ENCODE assay signal across 9 mouse cellular contexts in the genomic region with DNA sequence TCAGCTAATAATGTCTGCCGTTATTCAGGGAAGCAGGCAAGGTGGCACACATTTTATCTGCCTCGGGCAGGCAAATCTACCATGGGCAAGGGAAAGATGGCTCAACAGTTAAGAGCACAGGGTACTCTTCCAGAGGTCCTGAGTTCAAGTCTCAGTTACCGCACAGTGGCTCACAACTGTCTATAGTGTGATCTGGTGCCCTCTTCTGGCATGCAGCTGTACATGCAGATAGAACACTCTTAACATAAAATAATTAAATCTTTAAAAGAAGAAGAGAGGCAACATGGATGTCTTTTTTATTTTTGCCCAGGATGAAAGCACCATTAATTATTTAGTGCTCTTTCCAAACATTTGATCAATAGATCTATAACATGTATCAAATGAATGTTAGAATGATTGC. TPM values are rescaled to one million over a fixed set of nuclear protein-coding genes. Genes with fewer than 3 reads are reported as not detected.
DNase-seq lines count a peak whose midpoint lies in the region; ATAC-seq and TF ChIP-seq lines count a peak whose summit lies in the region.
"Had no signal": no experiment of that assay in that cellular context is flagged by ENCODE, and none has a peak within 500 bp of the region (broad histone marks: within the 10 kb centered on the region; RNA-seq: fewer than 3 reads in every experiment).

No protein-coding gene starts in this region.

- no peaks in the 10 kb centered on the region for H3K4me1 ChIP-seq in midbrain, postnatal 0 days (ENCODE audit: insufficient read depth, low read length)
- H3K4me1 ChIP-seq in midbrain, embryonic 15.5 days: no peaks in the 10 kb centered on the region

- peak; percentile 67 for TF ChIP-seq CTCF in gastrocnemius, adult 2 months (IDR thresholded peaks at IDR 0.05)
- TF ChIP-seq CTCF in midbrain, postnatal 0 days (IDR thresholded peaks at IDR 0.05): peak; percentile 67

- no peak overlapping the region for H3K9ac ChIP-seq in midbrain, postnatal 0 days (replicated peaks; ENCODE audit: low read length, poor library complexity, severe bottlenecking)
- H3K9ac ChIP-seq in midbrain, embryonic 15.5 days: no peak overlapping the region

- intact Hi-C loops in gastrocnemius, adult 2 months (cut with DNase I): loop anchor here (2.0 kb wide), 2 partner anchors 118 to 144 kb away; no protein-coding TSS in a partner anchor

- 94% methylated on average over 3 of the region's 3 CpGs for WGBS in midbrain, postnatal 0 days
- 92% methylated on average over 3 of the region's 3 CpGs for WGBS in midbrain, embryonic 15.5 days

- H3K27me3 ChIP-seq in midbrain, postnatal 0 days (ENCODE audit: insufficient read depth, low read length): no peaks in the 10 kb centered on the region
- no peaks in the 10 kb centered on the region for H3K27me3 ChIP-seq in midbrain, embryonic 15.5 days (replicated peaks)
- no peaks in the 10 kb centered on the region for H3K27me3 ChIP-seq in splenic B cell, adult 2 months (ENCODE audit: control insufficient read depth, insufficient read depth, low read length, poor library complexity, severe bottlenecking)

- peaks cover 79% of the 10 kb centered on the region for H3K36me3 ChIP-seq in midbrain, postnatal 0 days (ENCODE audit: insufficient read depth, low read length)
- peaks cover 78% of the 10 kb centered on the region for H3K36me3 ChIP-seq in midbrain, embryonic 15.5 days (replicated peaks)
- no peaks in the 10 kb centered on the region for H3K36me3 ChIP-seq in splenic B cell, adult 2 months (ENCODE audit: control insufficient read depth, insufficient read depth, low read length, poor library complexity, severe bottlenecking)

- no peaks in the 10 kb centered on the region for H3K9me3 ChIP-seq in midbrain, postnatal 0 days (ENCODE audit: low read length)
- H3K9me3 ChIP-seq in midbrain, embryonic 15.5 days: no peaks in the 10 kb centered on the region

- ATAC-seq in midbrain, postnatal 0 days (ENCODE audit: low FRiP score): no peak
- no peak for ATAC-seq in midbrain, embryonic 15.5 days (replicated peaks)
- ATAC-seq: intestine, embryonic 16.5 days had no signal

- H3K4me3 ChIP-seq in gastrocnemius, adult 2 months: no peak overlapping the region
- H3K4me3 ChIP-seq in midbrain, postnatal 0 days (ENCODE audit: low read depth, low read length): no peak overlapping the region
- H3K4me3 ChIP-seq in midbrain, embryonic 15.5 days: no peak overlapping the region

- no peak for DNase-seq in gastrocnemius, adult 2 months
- DNase-seq in gastrocnemius, adult 18-20 months (ENCODE audit: low spot score): no peak
- DNase-seq in midbrain, postnatal 0 days (ENCODE audit: low spot score): no peak
- DNase-seq in ZHBTc4 (ENCODE audit: low read depth, low spot score): peak; percentile 42
- peak; percentile 58 for DNase-seq in splenic B cell, adult 2 months (ENCODE audit: low read depth, low spot score)
- DNase-seq in left cerebral cortex, adult 18-20 months (ENCODE audit: low spot score in 2 of 2): no peak
- no peak for DNase-seq in T-cell, adult 2 months (ENCODE audit: low spot score)

- no peak overlapping the region for H3K4me2 ChIP-seq in midbrain, postnatal 0 days (ENCODE audit: low read depth, low read length, poor library complexity, severe bottlenecking)
- no peak overlapping the region for H3K4me2 ChIP-seq in midbrain, embryonic 15.5 days

- H3K27ac ChIP-seq in gastrocnemius, adult 2 months: no peak overlapping the region
- no peak overlapping the region for H3K27ac ChIP-seq in midbrain, postnatal 0 days (ENCODE audit: low read depth, low read length)
- no peak overlapping the region for H3K27ac ChIP-seq in midbrain, embryonic 15.5 days

RNA-seq across cellular contexts. Expression of gene Numbl, which starts 19.0 kb away (rescaled TPM):
- total RNA-seq in gastrocnemius, adult 2 months (2021): 1 to 10 TPM; 3.8 to 4.2 TPM
- total RNA-seq in gastrocnemius, adult 18-20 months (2021): 1 to 10 TPM; 2.2 to 2.8 TPM
- total RNA-seq in midbrain, postnatal 0 days (2014; rRNA removed): 111 and 147 TPM in 2 replicates
- 59.8 and 60.9 TPM in 2 replicates for polyA plus RNA-seq in midbrain, postnatal 0 days (2015; fragmentation: Nextera tagmentation; extraction: Ambion mirVana)
- polyA plus RNA-seq in midbrain, embryonic 15.5 days (2015; fragmentation: Nextera tagmentation; extraction: Ambion mirVana): 58.7 and 66.3 TPM in 2 replicates
- 100 to 1,000 TPM; 108 to 128 TPM for total RNA-seq in left cerebral cortex, adult 18-20 months (2021)

RNA-seq across cellular contexts. Expression of gene Coq8b, which starts 44.4 kb away (rescaled TPM):
- total RNA-seq in gastrocnemius, adult 2 months (2021): 1 to 10 TPM; 3.2 to 3.4 TPM
- total RNA-seq in gastrocnemius, adult 18-20 months (2021): 1 to 10 TPM; 2.6 to 2.9 TPM
- 24.8 and 26.0 TPM in 2 replicates for total RNA-seq in midbrain, postnatal 0 days (2014; rRNA removed)
- 15.1 and 16.7 TPM in 2 replicates for polyA plus RNA-seq in midbrain, postnatal 0 days (2015; fragmentation: Nextera tagmentation; extraction: Ambion mirVana)
- 26.9 and 27.9 TPM in 2 replicates for polyA plus RNA-seq in midbrain, embryonic 15.5 days (2015; fragmentation: Nextera tagmentation; extraction: Ambion mirVana)
- total RNA-seq in left cerebral cortex, adult 18-20 months (2021): 10 to 100 TPM; 33.6 to 39.6 TPM

RNA-seq across cellular contexts. Expression of gene Itpkc, which starts 48.7 kb away (rescaled TPM):
- total RNA-seq in gastrocnemius, adult 2 months (2021): 1 to 10 TPM; 3.9 to 4.3 TPM
- total RNA-seq in gastrocnemius, adult 18-20 months (2021): 1 to 10 TPM; 3.8 to 4.2 TPM
- total RNA-seq in midbrain, postnatal 0 days (2014; rRNA removed): 15.3 and 17.3 TPM in 2 replicates
- 4.7 and 5.4 TPM in 2 replicates for polyA plus RNA-seq in midbrain, postnatal 0 days (2015; fragmentation: Nextera tagmentation; extraction: Ambion mirVana)
- 8.5 and 8.7 TPM in 2 replicates for polyA plus RNA-seq in midbrain, embryonic 15.5 days (2015; fragmentation: Nextera tagmentation; extraction: Ambion mirVana)
- total RNA-seq in left cerebral cortex, adult 18-20 months (2021): 10 to 100 TPM; 11.3 to 11.7 TPM

Comparison
In these comparisons a context has a peak if more than half of its experiments do, and no peak if none do; other contexts are left out.
1. DNase-seq: peak in ZHBTc4 (single experiment) and splenic B cell, adult 2 months (single experiment); none in gastrocnemius, adult 2 months (single experiment), gastrocnemius, adult 18-20 months (single experiment), midbrain, postnatal 0 days (single experiment), left cerebral cortex, adult 18-20 months (0 of 2) and T-cell, adult 2 months (single experiment).
2. RNA of gene Numbl, which starts 19.0 kb away (total RNA-seq): 111 to 147 TPM in midbrain, postnatal 0 days and 108 to 128 TPM in left cerebral cortex, adult 18-20 months; 3.8 to 4.2 TPM in gastrocnemius, adult 2 months and 2.2 to 2.8 TPM in gastrocnemius, adult 18-20 months; every median in the first group is over 10 times any median in the second.